Mouse (Mus musculus): ENCODE data around the gene Cd7. TPM values are rescaled to one million over a fixed set of nuclear protein-coding genes. Genes with fewer than 3 reads are reported as not detected.
"Not testable (repeated sequence)": the region's sequence is repeated elsewhere in the genome, so short reads cannot be mapped to it uniquely, and the experiment has no call there.

Cd7 gene
- total RNA-seq, 2 experiments from 2014 or later = not detected

- no peak for DNase-seq
Observed at GRCm38 (mm10) chr11:121047826-121048399, 8.7 kb upstream of the Cd7 start.

- no peak for DNase-seq
Observed at GRCm38 (mm10) chr11:121045286-121045685, 6.1 kb upstream of the Cd7 start.

GRCm38 (mm10) chr11:121043025-121043424, 3.8 kb upstream of the Cd7 start:
- not testable (repeated sequence) for DNase-seq

- DNase-seq = no peak
Observed at GRCm38 (mm10) chr11:121042480-121042879, 3.3 kb upstream of the Cd7 start.

- no peak for DNase-seq
Observed at GRCm38 (mm10) chr11:121041636-121042035, 2.4 kb upstream of the Cd7 start.

- peak; percentile 89 for DNase-seq
Observed at GRCm38 (mm10) chr11:121041212-121041611, 2.0 kb upstream of the Cd7 start.

GRCm38 (mm10) chr11:121038366-121039240, 615 bp downstream of the Cd7 start:
- no peak for DNase-seq

- no peak for DNase-seq
Observed at GRCm38 (mm10) chr11:121033118-121033517, 6.1 kb downstream of the Cd7 start.

- DNase-seq = no peak
Observed at GRCm38 (mm10) chr11:121027259-121027658, 12.0 kb downstream of the Cd7 start.

GRCm38 (mm10) chr11:121024163-121024562, 15.1 kb downstream of the Cd7 start:
- no peak for DNase-seq

GRCm38 (mm10) chr11:121019501-121019900, 19.7 kb downstream of the Cd7 start:
- no peak for DNase-seq

GRCm38 (mm10) chr11:121017703-121018102, 21.5 kb downstream of the Cd7 start:
- peak; percentile 68 for DNase-seq

- no peak for DNase-seq
Observed at GRCm38 (mm10) chr11:121015472-121015871, 23.7 kb downstream of the Cd7 start.

GRCm38 (mm10) chr11:121014896-121015300, 24.3 kb downstream of the Cd7 start:
- no peak for DNase-seq

- no peak for DNase-seq
Observed at GRCm38 (mm10) chr11:121013656-121014055, 25.6 kb downstream of the Cd7 start.

GRCm38 (mm10) chr11:121010044-121010755, 29.0 kb downstream of the Cd7 start:
- DNase-seq = no peak

- DNase-seq = no peak
Observed at GRCm38 (mm10) chr11:121006184-121006583, 33.0 kb downstream of the Cd7 start.

- no peak for DNase-seq
Observed at GRCm38 (mm10) chr11:121004281-121004680, 34.9 kb downstream of the Cd7 start.

- no peak for DNase-seq
Observed at GRCm38 (mm10) chr11:121001966-121002365, 37.3 kb downstream of the Cd7 start.

- no peak for DNase-seq
Observed at GRCm38 (mm10) chr11:120994741-120995140, 44.5 kb downstream of the Cd7 start.

GRCm38 (mm10) chr11:120993586-120993985, 45.6 kb downstream of the Cd7 start:
- no peak for DNase-seq

- DNase-seq = no peak
Observed at GRCm38 (mm10) chr11:120993080-120993479, 46.1 kb downstream of the Cd7 start.

GRCm38 (mm10) chr11:120991791-120992190, 47.4 kb downstream of the Cd7 start:
- DNase-seq = no peak

All from gastrocnemius, postnatal 10 days (tissue).